Mouse (Mus musculus) megakaryocyte-erythroid progenitor cell, adult 5-6 weeks (primary cell): ENCODE measurements at regions not wholly inside any gene's neighbourhood (a gene's known extent, or its start where the extent isn't known, plus 50 kb on each side); places are given as distances from the start of the nearest gene placed in this dataset.
"Not testable (repeated sequence)": the region's sequence is repeated elsewhere in the genome, so short reads cannot be mapped to it uniquely, and the experiment has no call there.

Experiments used
- ATAC-seq: replicated peaks from 2 replicates; pipeline ENCODE4 v1.8.0; 2016; ENCODE audit warnings: mild to moderate bottlenecking, inconsistent platforms; ENCODE audit not compliant: severe bottlenecking, poor library complexity, low FRiP score, low TSS enrichment

GRCm38 (mm10) chr11:10276224-10276623 is 837.8 kb upstream of the Vwc2 start:
- ATAC-seq, result peak; percentile 84

- ATAC-seq, result no peak
Observed at GRCm38 (mm10) chr11:10283553-10283952, 830.5 kb upstream of the Vwc2 start.

GRCm38 (mm10) chr11:10291996-10292395 is 822.0 kb upstream of the Vwc2 start:
- ATAC-seq, result no peak

- ATAC-seq, result peak; percentile 63
Observed at GRCm38 (mm10) chr11:10309023-10309720, 804.9 kb upstream of the Vwc2 start.

GRCm38 (mm10) chr11:10317427-10317826 is 796.6 kb upstream of the Vwc2 start:
- no peak for ATAC-seq

- no peak for ATAC-seq
Observed at GRCm38 (mm10) chr11:10318048-10318759, 795.8 kb upstream of the Vwc2 start.

- not testable (repeated sequence) for ATAC-seq
Observed at GRCm38 (mm10) chr11:10330253-10330652, 783.8 kb upstream of the Vwc2 start.

- no peak for ATAC-seq
Observed at GRCm38 (mm10) chr11:10337781-10338180, 776.2 kb upstream of the Vwc2 start.

GRCm38 (mm10) chr11:10372340-10372739 is 741.7 kb upstream of the Vwc2 start:
- ATAC-seq, result no peak
